10 mouse cellular contexts compared by ENCODE assay signal in genomic region chr14:28093214-28093613, GRCm38 (mm10).
A peak's percentile ranks its signal among the peaks of the same experiment; 100 is the strongest.
DNase-seq lines count a peak whose midpoint lies in the region; TF ChIP-seq lines count a peak whose summit lies in the region.
"Had no signal": no experiment of that assay in that cellular context is flagged by ENCODE, and none has a peak within 500 bp of the region (broad histone marks: within the 10 kb centered on the region; RNA-seq: fewer than 3 reads in every experiment).

No protein-coding gene starts in this region.

- intact Hi-C loops in left cerebral cortex, postnatal 25 days (cut with DNase I), result no loop called here
- intact Hi-C loops in left cerebral cortex, adult 2 months (cut with DNase I), result no loop called here

- no peak overlapping the region for H3K27ac ChIP-seq in layer of hippocampus, adult 2 months
- no peak overlapping the region for H3K27ac ChIP-seq in left cerebral cortex, adult 2 months
- H3K27ac ChIP-seq: midbrain, embryonic 13.5 days had no signal

- no peak overlapping the region for H3K4me3 ChIP-seq in layer of hippocampus, adult 2 months
- no peak overlapping the region for H3K4me3 ChIP-seq in left cerebral cortex, adult 2 months
- H3K4me3 ChIP-seq: midbrain, embryonic 13.5 days had no signal

- peak; percentile 40 for TF ChIP-seq CTCF in layer of hippocampus, adult 2 months (conservative IDR thresholded peaks at IDR 0.05)
- peak; percentile 2; the same call in 1 of the 2 replicates for TF ChIP-seq CTCF in brain, embryonic 14.5 days (IDR thresholded peaks at IDR 0.05; ENCODE audit: borderline replicate concordance, extremely low read depth, insufficient read depth, insufficient read length)
- TF ChIP-seq CTCF in left cerebral cortex, adult 2 months (IDR thresholded peaks at IDR 0.05), result no peak; the same call in 1 of the 2 replicates

- no peak for TF ChIP-seq POLR2A in brain, embryonic 14.5 days (IDR thresholded peaks at IDR 0.05; ENCODE audit: borderline replicate concordance, extremely low read depth, insufficient read depth, insufficient read length, poor library complexity, severe bottlenecking)

- peak; percentile 10 for DNase-seq in adrenal gland, adult 2 months
- DNase-seq in adrenal gland, adult 18-20 months (ENCODE audit: low spot score in 2 of 2), result no peak
- no peak for DNase-seq in layer of hippocampus, adult 2 months (ENCODE audit: low spot score in 2 of 2)
- DNase-seq in layer of hippocampus, adult 8-10 months (ENCODE audit: low spot score in 2 of 2), result no peak
- DNase-seq in brain, embryonic 14.5 days (ENCODE audit: low read depth), result no peak
- peak; percentile 54 for DNase-seq in lung, postnatal 10 days
- no peak for DNase-seq in left cerebral cortex, postnatal 25 days (ENCODE audit: low spot score in 2 of 2)
- no peak for DNase-seq in left cerebral cortex, adult 2 months (ENCODE audit: extremely low spot score in 1 of 2, low spot score in 2 of 2)
- DNase-seq: thymus, postnatal 4 days had no signal

Comparison
In these comparisons a context has a peak if more than half of its experiments do, and no peak if none do; other contexts are left out.
1. DNase-seq: peak in adrenal gland, adult 2 months (single experiment) and lung, postnatal 10 days (single experiment); none in adrenal gland, adult 18-20 months (0 of 2), layer of hippocampus, adult 2 months (0 of 2), layer of hippocampus, adult 8-10 months (0 of 2), brain, embryonic 14.5 days (single experiment), left cerebral cortex, postnatal 25 days (0 of 2) and left cerebral cortex, adult 2 months (0 of 2).